Mouse (Mus musculus): ENCODE results near the gene Slc40a1. TPM values are rescaled to one million over a fixed set of nuclear protein-coding genes. Genes with fewer than 3 reads are reported as not detected.

Slc40a1 gene
- polyA plus RNA-seq (2017; shearing (Covaris generic)), result 6.7 TPM

GRCm38 (mm10) chr1:45926393-45926763 lies at the start of gene Slc40a1:
Gene Slc40a1 (minus strand): TSS chr1:45926523.

GRCm38 (mm10) chr1:45890173-45890572 lies 36.1 kb downstream of the Slc40a1 start, which contains the start of gene Gm5269:
Gene Gm5269 (minus strand): TSS chr1:45890273.

Other genes starting within 250 kb of the Slc40a1 start
- gene Wdr75, start 131.4 kb downstream of the Slc40a1 start, polyA plus RNA-seq (2017; shearing (Covaris generic)), result 57.2 TPM
- gene Gm5269, start 36.2 kb downstream of the Slc40a1 start, polyA plus RNA-seq (2017; shearing (Covaris generic)), result not detected
- gene Dnah7b, start 139.8 kb upstream of the Slc40a1 start, polyA plus RNA-seq (2017; shearing (Covaris generic)), result 4.4 TPM